Mouse (Mus musculus) bone marrow, adult 2 months (tissue): ENCODE measurements at regions not wholly inside any gene's neighbourhood (a gene's known extent, or its start where the extent isn't known, plus 50 kb on each side); places are given as distances from the start of the nearest gene placed in this dataset.

Experiments
- CTCF ChIP-seq: fragments of 200-500 bp; IDR thresholded peaks from 2 replicates; pipeline ENCODE4 v1.5.1; 2011; ENCODE audit warnings: low read length, control low read depth; ENCODE audit not compliant: control insufficient read depth, insufficient read depth
- POLR2A ChIP-seq: fragments of 200-500 bp; IDR thresholded peaks from 2 replicates; pipeline ENCODE4 v1.6.1; 2011; ENCODE audit warnings: low read depth, mild to moderate bottlenecking, control low read depth, low read length, borderline replicate concordance; ENCODE audit not compliant: control insufficient read depth

DNA sequence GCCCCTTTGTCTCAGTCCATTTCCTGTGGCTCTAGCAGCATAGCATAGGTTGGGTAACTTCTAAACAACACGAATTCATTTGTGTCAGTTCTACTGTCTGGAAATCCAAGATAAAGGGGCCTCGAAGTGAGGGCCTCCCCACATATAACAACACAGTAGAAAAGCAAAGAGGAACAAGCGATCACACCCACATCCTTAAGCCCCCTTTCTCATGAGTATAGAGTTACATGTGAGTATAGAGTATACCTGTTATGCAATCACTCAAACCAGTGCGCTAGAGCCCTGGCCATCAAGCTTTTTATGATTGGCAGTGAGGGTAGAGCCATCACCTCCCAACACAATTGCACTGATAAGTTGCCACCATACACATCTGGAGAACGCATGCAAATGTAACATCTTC, 157.4 kb downstream of the Psat1 start:
- TF ChIP-seq POLR2A: no peak
- TF ChIP-seq CTCF: no peak
